Mouse (Mus musculus) hindbrain, embryonic 16.5 days (tissue): ENCODE measurements around the gene Ssr3. TPM values are rescaled to one million over a fixed set of nuclear protein-coding genes. Genes with fewer than 3 reads are reported as not detected.

Source experiments
- ATAC-seq: fragments of 200-750 bp; cut with Nextera tagmentation; 2 replicates; pipeline ENCODE4 v1.8.0; 2017; ENCODE audit warnings: moderate TSS enrichment, moderate library complexity
- H3K27ac ChIP-seq: fragments of 300-500 bp; sonication (generic); 2 replicates; pipeline ENCODE4 v1.5.1; 2014; ENCODE audit warnings: low read depth, mild to moderate bottlenecking, control low read depth, low read length, moderate library complexity
- H3K27me3 ChIP-seq: fragments of 300-500 bp; sonication (generic); replicated peaks from 2 replicates; pipeline ENCODE4 v1.6.1; 2014; ENCODE audit warnings: low read length; ENCODE audit not compliant: control insufficient read depth, insufficient read depth
- H3K36me3 ChIP-seq: fragments of 300-500 bp; sonication (generic); 2 replicates; pipeline ENCODE4 v1.6.1; 2014; ENCODE audit warnings: mild to moderate bottlenecking, low read length, moderate library complexity, mixed read lengths; ENCODE audit not compliant: control insufficient read depth, insufficient read depth
- H3K4me1 ChIP-seq: fragments of 300-500 bp; sonication (generic); 2 replicates; pipeline ENCODE4 v1.6.1; 2014; ENCODE audit warnings: low read depth, low read length; ENCODE audit not compliant: control insufficient read depth, insufficient read depth
- H3K4me2 ChIP-seq: fragments of 300-500 bp; sonication (generic); 2 replicates; pipeline ENCODE4 v1.6.1; 2014; ENCODE audit warnings: mild to moderate bottlenecking, low read length, control low read depth, moderate library complexity
- H3K4me3 ChIP-seq: fragments of 300-500 bp; sonication (generic); 2 replicates; pipeline ENCODE4 v1.5.1; 2014; ENCODE audit warnings: mild to moderate bottlenecking, low read length, control low read depth, moderate library complexity
- H3K9ac ChIP-seq: fragments of 300-500 bp; sonication (generic); 2 replicates; pipeline ENCODE4 v1.6.1; 2014; ENCODE audit warnings: low read depth, mild to moderate bottlenecking, control low read depth, low read length, moderate library complexity
- H3K9me3 ChIP-seq: fragments of 300-500 bp; sonication (generic); 2 replicates; pipeline ENCODE4 v1.6.1; 2014; ENCODE audit warnings: mild to moderate bottlenecking, low read length, moderate library complexity; ENCODE audit not compliant: control insufficient read depth
- WGBS: fragments of 180-500 bp; shearing (Covaris S2); extraction: QIAGEN DNeasy Blood & Tissue Kit; methylation state at CpG from one replicate; pipeline ENCODE4 v1.1.7; 2014; 5-methylcytosine and 5-hydroxymethylcytosine counted together
- polyA plus RNA-seq: library from polyadenylated mRNA; unstranded; fragments of >200 nt; fragmentation: Nextera tagmentation; extraction: Ambion mirVana; gene quantifications from 2 replicates; pipeline ENCODE4 v1.2.1, GENCODE M21; 2015

Gene Ssr3
- polyA plus RNA-seq, 1 experiment from 2014 or later, result 171 TPM

GRCm38 (mm10) chr3:65363438-65363837 is 29.0 kb downstream of the Ssr3 start:
- H3K36me3 ChIP-seq, result no peaks in the 10 kb centered on the region
- H3K4me3 ChIP-seq, result no peak overlapping the region
- no peaks in the 10 kb centered on the region for H3K9me3 ChIP-seq
- no peak overlapping the region for H3K27ac ChIP-seq
- peak; percentile 62; the same call in 1 of the 2 replicates for ATAC-seq
- no peak overlapping the region for H3K9ac ChIP-seq
- H3K4me1 ChIP-seq, result no peaks in the 10 kb centered on the region
- no peaks in the 10 kb centered on the region for H3K27me3 ChIP-seq
- H3K4me2 ChIP-seq, result no peak overlapping the region
- WGBS, result 93% methylated on average over 1 of the region's 1 CpGs

- no peak for ATAC-seq
- WGBS, result 78% methylated on average over 8 of the region's 8 CpGs
- no peaks in the 10 kb centered on the region for H3K36me3 ChIP-seq
These were observed 32.1 kb downstream of the Ssr3 start for GRCm38 (mm10) chr3:65360163-65360969.

GRCm38 (mm10) chr3:65358841-65359240 is 33.6 kb downstream of the Ssr3 start:
- H3K27me3 ChIP-seq, result no peaks in the 10 kb centered on the region
- 63% methylated on average over 2 of the region's 2 CpGs for WGBS
- H3K4me3 ChIP-seq, result no peak overlapping the region
- H3K4me2 ChIP-seq, result no peak overlapping the region
- no peaks in the 10 kb centered on the region for H3K9me3 ChIP-seq
- no peaks in the 10 kb centered on the region for H3K4me1 ChIP-seq
- no peak overlapping the region for H3K9ac ChIP-seq
- no peak for ATAC-seq
- no peak overlapping the region for H3K27ac ChIP-seq
- no peaks in the 10 kb centered on the region for H3K36me3 ChIP-seq

More at GRCm38 (mm10) chr3:65360163-65360969, 32.1 kb downstream of the Ssr3 start:
- no peaks in the 10 kb centered on the region for H3K4me1 ChIP-seq
- H3K9ac ChIP-seq, result no peak overlapping the region
- no peak overlapping the region for H3K4me2 ChIP-seq
- no peaks in the 10 kb centered on the region for H3K9me3 ChIP-seq
- no peaks in the 10 kb centered on the region for H3K27me3 ChIP-seq
- no peak overlapping the region for H3K27ac ChIP-seq
- H3K4me3 ChIP-seq, result no peak overlapping the region

- WGBS, result 45% methylated on average over 2 of the region's 2 CpGs
- H3K27ac ChIP-seq, result no peak overlapping the region
- no peak overlapping the region for H3K4me2 ChIP-seq
- no peak overlapping the region for H3K9ac ChIP-seq
- no peaks in the 10 kb centered on the region for H3K36me3 ChIP-seq
- no peak for ATAC-seq
- H3K27me3 ChIP-seq, result no peaks in the 10 kb centered on the region
- H3K4me3 ChIP-seq, result no peak overlapping the region
- no peaks in the 10 kb centered on the region for H3K9me3 ChIP-seq
- no peaks in the 10 kb centered on the region for H3K4me1 ChIP-seq
These were observed 34.1 kb downstream of the Ssr3 start for GRCm38 (mm10) chr3:65358275-65358674.

- H3K27me3 ChIP-seq, result no peaks in the 10 kb centered on the region
- H3K4me2 ChIP-seq, result no peak overlapping the region
- no peaks in the 10 kb centered on the region for H3K36me3 ChIP-seq
- no peak overlapping the region for H3K9ac ChIP-seq
- H3K4me1 ChIP-seq, result no peaks in the 10 kb centered on the region
- 62% methylated on average over 6 of the region's 6 CpGs for WGBS
- no peak overlapping the region for H3K27ac ChIP-seq
- ATAC-seq, result no peak
- H3K4me3 ChIP-seq, result no peak overlapping the region
- no peaks in the 10 kb centered on the region for H3K9me3 ChIP-seq
These were observed 36.9 kb downstream of the Ssr3 start for GRCm38 (mm10) chr3:65355479-65355878.

- WGBS, result 64% methylated on average over 10 of the region's 10 CpGs
- Histone ChIP-seq H3K4me1 (no peaks in the 10 kb centered on the region), H3K9me3 (no peaks in the 10 kb centered on the region), H3K27ac (no peak overlapping the region), H3K36me3 (no peaks in the 10 kb centered on the region), H3K9ac (no peak overlapping the region), H3K27me3 (no peaks in the 10 kb centered on the region), H3K4me2 (no peak overlapping the region), H3K4me3 (no peak overlapping the region)
- ATAC-seq, result 0 out of 2 replicates have a peak, but pooled peaks have one; percentile 10
These were observed 39.0 kb downstream of the Ssr3 start for GRCm38 (mm10) chr3:65353263-65354037.

GRCm38 (mm10) chr3:65352278-65353127 is 39.9 kb downstream of the Ssr3 start:
- Histone ChIP-seq H3K4me2 (no peak overlapping the region), H3K27me3 (no peaks in the 10 kb centered on the region), H3K9me3 (no peaks in the 10 kb centered on the region), H3K9ac (no peak overlapping the region), H3K4me3 (no peak overlapping the region), H3K4me1 (no peaks in the 10 kb centered on the region), H3K27ac (no peak overlapping the region), H3K36me3 (no peaks in the 10 kb centered on the region)
- peak; percentile 40; the same call in 1 of the 2 replicates for ATAC-seq
- WGBS, result 52% methylated on average over 4 of the region's 4 CpGs

GRCm38 (mm10) chr3:65346176-65346575 is 46.2 kb downstream of the Ssr3 start:
- 85% methylated on average over 1 of the region's 1 CpGs for WGBS
- H3K27ac ChIP-seq, result no peak overlapping the region
- H3K9me3 ChIP-seq, result no peaks in the 10 kb centered on the region
- H3K27me3 ChIP-seq, result no peaks in the 10 kb centered on the region
- H3K9ac ChIP-seq, result no peak overlapping the region
- H3K4me3 ChIP-seq, result no peak overlapping the region
- no peak for ATAC-seq
- no peak overlapping the region for H3K4me2 ChIP-seq
- H3K4me1 ChIP-seq, result no peaks in the 10 kb centered on the region
- no peaks in the 10 kb centered on the region for H3K36me3 ChIP-seq
